Mouse (Mus musculus): ENCODE data around the gene Fes.

The Fes gene

DNA sequence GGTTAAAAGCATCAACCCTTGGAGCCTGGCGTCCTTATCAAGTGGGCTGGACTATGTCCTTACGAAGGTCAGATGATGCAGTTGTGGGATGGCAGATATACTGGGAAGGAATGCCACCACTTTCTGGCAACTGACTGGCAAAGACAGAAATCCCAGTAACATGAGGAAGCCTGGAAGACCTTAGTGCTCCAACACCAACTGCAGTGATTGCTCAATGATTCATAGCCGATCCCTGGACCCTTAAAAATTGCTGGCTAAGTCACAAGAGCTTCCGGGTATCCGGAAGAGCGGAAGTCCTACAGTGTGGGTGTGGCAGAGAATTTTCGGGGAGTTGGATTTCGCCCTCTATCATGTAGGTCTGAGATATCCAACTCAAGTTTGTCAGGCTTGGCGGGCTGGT lies 41.6 kb downstream of the Fes start:
- DNase-seq (ENCODE audit: low spot score in 2 of 2) = no peak

DNA sequence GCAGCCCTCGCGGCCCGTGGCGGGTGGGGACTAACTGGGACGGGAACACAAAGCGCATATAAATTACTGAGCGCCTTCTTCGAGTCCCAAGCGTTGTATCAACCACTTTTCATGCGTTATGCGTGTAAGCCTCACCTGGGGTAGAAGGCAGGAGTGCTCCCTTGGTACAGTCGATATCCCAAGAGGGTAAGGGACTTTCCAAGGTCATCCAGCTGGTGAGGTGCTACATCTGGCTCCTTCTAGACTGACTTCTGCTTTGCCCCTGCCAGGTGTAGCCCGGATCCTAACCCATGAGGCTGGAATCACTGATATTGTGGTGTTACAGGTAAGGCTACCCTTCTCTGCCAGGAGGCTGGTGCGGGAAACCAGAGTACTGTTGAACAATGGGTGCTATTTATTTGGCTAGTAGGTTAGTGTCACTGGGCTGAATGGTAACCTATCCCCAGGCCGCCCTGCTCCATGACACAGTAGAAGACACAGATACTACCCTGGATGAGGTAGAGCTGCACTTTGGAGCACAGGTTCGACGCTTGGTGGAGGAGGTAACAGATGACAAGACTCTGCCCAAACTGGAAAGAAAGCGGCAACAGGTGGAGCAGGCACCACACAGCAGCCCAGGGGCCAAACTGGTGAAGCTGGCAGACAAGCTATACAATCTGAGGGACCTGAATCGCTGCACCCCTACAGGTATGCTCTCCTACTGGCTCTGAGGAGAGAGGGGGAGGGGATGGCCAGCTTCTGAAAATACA lies 44.3 kb downstream of the Fes start:
- DNase-seq (ENCODE audit: low spot score in 2 of 2) = no peak

DNA sequence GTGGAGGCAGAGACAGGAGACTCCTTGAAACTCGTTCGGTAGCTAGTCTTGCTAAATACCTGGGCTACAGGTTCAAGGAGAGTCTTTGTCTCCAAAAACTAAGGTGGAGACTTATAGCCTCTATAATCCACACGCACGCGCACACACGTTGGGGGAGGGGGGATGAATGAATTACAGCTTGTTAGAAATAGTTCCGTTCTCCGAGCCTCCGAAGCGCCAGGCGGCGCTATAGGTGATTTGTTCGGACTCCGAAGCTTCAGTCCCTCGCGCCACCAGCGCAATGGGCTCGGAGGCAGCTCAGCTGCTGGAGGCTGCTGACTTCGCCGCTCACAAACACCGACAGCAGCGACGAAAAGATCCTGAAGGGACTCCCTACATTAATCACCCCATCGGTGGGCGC lies 44.9 kb downstream of the Fes start, which contains the start of gene Hddc3:
Hddc3 (plus strand) TSS at position 247 of the 400 bp plus-strand sequence.
- peak; percentile 89 to 90 for DNase-seq (ENCODE audit: low spot score in 2 of 2)

DNA sequence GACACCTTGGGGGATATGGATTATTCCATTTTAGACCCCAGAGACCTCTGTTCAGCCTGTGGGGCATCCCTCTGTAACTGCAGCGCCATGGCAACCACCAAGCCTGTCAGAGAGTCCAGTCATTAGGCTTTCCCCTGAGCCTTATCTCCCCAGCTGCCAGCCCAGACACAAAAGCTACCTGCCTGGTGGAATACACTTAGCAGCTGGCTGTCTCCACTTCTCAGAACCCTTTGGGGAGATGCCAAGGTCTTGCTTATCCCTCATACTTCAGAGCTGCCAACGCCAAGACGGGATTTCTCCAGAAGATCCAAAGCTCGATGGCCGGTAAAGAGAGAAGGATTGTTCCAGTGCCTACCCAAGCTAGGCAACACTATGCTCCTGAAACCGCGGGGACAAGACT lies 46.0 kb downstream of the Fes start:
- DNase-seq (ENCODE audit: low spot score in 2 of 2) = no peak

DNA sequence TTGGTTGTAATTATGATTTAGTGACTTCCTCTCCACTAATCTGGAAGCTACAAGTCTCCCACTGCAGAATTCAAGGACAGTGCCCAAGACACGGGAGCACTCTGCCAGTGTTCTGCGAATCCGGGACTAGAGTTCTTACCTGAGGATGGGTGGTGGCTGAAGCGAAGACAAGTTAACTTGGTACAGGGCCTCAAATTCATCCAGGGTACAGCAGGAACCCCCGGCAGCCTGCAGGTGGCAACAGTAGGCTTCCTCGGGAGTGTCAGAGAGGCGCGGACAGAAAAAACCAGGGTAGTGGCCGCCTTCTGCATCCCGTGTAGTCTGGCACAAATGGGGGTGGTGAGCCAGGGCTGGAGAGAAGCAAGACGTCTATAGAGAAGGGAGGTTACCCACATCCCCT lies 47.0 kb downstream of the Fes start, which contains the start of gene Unc45a:
Unc45a (minus strand) TSS at position 213 of the 400 bp plus-strand sequence.
- DNase-seq (ENCODE audit: low spot score in 2 of 2) = peak; percentile 50 to 52

DNA sequence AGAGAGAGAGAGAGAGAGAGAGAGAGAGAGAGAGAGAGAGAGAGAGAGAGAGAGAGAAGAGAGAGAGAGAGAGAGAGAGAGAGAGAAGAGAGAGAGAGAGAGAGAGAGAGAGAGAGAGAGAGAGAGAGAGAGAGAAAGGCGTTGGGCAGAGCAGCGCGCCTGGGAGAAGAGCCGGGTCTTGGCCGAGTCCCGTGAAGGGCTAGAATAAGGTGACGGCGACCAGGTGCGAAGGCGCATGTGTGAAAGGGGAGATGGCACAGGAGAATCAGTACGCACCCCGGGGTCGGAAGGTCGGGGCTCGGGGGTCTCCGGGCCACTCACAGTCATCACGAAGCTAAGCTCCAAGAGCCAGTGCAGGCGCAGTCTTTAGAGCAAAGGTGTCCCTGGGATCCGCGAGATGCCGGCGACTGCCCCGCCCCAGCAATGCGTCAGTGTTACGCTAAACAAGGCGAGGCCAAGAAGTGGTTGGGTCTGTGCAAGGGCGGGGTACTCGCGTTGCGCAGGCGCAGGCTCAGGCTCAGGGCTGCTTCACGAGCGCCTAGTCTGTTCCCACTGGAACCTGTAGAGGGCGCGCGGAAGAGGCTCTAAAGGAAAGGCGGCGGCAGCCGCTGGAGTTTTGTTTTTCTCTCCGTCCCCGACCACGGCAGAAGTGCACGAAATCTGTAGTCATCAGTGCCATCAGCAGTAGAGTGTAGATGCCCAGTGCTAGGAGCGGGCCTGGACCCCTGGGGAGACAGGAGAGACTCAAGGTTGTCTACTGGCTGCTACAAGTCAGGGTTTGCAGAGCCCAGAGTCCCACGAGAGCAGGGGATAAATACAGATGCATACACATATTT lies 47.7 kb downstream of the Fes start:
- DNase-seq (ENCODE audit: low spot score in 2 of 2) = peak; percentile 95 to 96

DNA sequence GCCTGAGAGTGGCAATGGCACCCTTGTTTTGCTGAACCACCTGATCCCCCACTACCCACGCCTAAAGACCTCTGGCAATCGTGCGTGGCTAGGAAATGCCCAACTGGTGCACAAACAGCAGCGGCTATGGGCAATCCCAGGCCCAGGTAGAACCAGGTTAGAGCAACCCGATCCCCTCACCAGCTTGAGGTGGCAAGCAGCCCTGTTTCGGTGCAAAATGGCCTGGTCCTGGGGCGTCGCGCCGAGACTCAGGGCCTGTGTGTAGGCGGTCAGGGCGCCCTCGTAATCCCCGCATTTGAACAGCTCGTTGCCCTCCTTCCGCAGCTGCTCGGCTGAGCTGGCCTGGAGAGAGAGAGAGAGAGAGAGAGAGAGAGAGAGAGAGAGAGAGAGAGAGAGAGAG lies 48.4 kb downstream of the Fes start:
- DNase-seq (ENCODE audit: low spot score in 2 of 2) = no peak

DNA sequence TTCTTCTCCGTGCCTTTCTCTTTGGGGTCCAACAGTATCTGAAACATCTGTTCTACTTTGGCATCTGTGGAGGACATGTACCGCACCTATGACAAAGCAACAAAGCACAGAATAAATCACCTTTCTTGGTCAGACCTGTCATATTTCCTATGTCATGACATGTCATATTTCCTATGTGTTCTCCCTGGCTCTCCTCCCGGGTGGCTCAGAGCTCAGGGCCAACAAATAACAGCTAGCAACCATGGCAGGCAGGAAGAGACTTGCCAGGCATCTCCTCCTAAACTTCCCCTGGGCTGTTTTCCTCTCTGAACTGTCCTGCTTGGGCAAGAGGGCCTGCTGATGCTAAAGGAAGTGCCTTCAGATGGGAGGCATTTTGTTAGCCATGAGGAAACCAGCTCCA lies 50.8 kb downstream of the Fes start:
- DNase-seq (ENCODE audit: low spot score in 2 of 2) = no peak

DNA sequence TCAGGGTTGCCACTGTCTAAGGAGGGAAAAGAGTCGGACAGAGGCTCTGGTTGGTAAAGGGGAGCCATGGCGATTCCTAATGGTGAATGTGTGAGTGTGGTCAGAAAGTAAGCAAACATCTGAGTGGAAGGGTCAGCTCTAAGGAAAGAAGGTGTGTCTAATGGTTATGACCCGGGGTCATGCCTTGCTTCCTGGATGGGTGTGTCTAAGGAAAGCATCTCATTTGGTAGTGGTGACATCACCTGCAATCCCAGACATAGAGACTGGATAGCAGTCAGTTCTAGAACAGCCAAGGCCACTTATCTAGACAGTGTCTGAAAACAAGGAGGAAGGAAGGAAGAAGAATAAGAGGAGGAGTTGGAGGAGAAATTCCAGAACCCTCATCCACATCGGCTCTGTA lies 52.9 kb downstream of the Fes start:
- DNase-seq (ENCODE audit: low spot score in 2 of 2) = no peak

DNA sequence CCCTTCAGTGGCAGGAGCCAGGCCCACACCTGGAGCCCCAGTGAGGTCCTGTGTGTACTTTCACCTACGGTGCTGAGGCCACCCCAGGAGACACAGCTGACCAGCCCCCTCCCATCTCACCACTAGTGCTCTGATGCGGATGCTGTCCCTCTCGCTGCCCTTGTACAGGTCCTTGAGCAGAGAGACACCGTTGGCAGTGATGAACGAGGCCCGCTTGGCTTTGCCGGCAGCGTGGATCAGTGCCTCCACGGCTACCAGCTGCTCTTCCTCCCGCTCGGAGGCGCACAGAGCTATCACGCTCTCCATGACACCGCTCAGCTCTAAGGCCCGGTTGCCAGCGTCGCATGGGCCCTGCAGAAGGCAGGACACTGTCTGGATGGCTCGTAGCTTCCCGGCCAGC lies 56.3 kb downstream of the Fes start:
- DNase-seq (ENCODE audit: low spot score in 2 of 2) = no peak

DNA sequence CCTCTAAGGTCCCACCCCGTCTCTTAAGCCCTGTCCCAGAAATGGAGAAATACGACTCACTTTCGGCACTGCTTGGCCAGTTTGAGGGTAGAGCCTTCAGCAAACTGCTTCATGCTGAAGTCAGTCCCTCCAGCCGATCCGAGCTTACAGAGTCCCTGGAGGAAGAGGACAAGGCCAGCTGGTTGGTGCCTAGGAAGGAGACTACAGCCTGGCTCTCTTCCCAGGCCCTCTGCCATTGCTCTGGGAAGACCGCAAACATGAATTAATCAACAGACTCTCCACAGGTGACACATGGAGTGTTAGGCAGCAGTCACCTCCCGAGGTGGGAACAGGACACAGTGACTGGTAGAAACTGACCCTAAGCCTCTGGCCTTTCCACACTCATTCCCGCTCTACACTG lies 57.5 kb downstream of the Fes start:
- DNase-seq (ENCODE audit: low spot score in 2 of 2) = no peak
